Mouse (Mus musculus): ENCODE measurements around the gene Atp10a. TPM values are rescaled to one million over a fixed set of nuclear protein-coding genes. Genes with fewer than 3 reads are reported as not detected.

Gene Atp10a
- polyA plus RNA-seq (2015; fragmentation: Nextera tagmentation; extraction: Ambion mirVana): 0.74 and 0.94 TPM in 2 replicates

DNA sequence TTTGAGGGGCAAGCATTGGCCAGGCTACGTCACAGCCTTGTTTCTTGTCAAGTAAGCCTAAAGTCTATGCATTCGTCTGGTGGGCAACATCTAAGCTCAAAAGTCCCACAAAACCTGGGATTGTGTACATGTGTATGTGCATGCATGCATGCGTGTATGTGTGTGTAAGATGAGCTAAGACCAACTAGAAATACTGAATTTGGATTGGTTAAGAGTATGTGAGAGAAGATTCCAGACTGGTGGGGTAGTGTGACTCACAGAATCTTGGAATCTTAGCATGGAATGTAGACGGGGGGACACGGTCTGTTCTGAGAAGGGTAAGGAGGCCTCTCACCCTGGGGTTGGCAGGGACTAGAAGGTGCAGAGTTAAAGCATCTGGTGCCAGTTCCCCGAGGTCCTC lies at the start of gene Atp10a:
Gene Atp10a, plus strand, starts transcription at position 301 of the 400 bp plus-strand sequence.
- H3K36me3 ChIP-seq: no peaks in the 10 kb centered on the region
- DNase-seq (no peak), ATAC-seq (ENCODE audit: low read depth) (no peak)
- H3K27ac ChIP-seq: no peak within 1 kb of the TSS
- 56% methylated on average over 6 of the region's 6 CpGs for WGBS (ENCODE audit: insufficient replicate concordance)
- no peak within 1 kb of the TSS for H3K9ac ChIP-seq
- H3K9me3 ChIP-seq (replicated peaks): no peaks in the 10 kb centered on the region
- H3K4me1 ChIP-seq (replicated peaks): no peaks in the 10 kb centered on the region
- H3K4me3 ChIP-seq (replicated peaks): no peak within 1 kb of the TSS
- peaks cover 21% of the 10 kb centered on the region for H3K27me3 ChIP-seq
- H3K4me2 ChIP-seq: no peak within 1 kb of the TSS

DNA sequence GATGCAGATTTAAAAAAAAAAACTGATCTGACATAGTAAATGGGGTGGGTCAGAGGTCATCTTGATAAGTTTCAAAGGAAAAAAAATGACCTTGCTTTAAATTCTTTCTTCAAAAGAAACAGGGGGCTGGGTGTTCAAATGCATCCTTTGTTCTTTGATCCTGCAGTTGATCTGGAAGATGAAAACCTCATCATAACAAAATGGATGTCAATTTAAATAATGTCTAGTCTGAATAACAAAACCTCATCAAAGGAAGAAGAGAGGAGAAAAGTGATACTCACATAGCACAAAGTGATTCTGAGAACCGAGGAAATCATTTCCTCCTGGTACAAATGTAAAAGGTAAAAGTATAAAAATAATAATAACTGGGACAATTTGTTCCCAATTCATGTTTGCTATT lies 37.9 kb upstream of the Atp10a start:
- Histone ChIP-seq H3K4me3 (replicated peaks) (no peak overlapping the region), H3K36me3 (no peaks in the 10 kb centered on the region), H3K27me3 (no peaks in the 10 kb centered on the region), H3K27ac (no peak overlapping the region), H3K9me3 (replicated peaks) (no peaks in the 10 kb centered on the region), H3K4me2 (no peak overlapping the region), H3K4me1 (replicated peaks) (no peaks in the 10 kb centered on the region), H3K9ac (no peak overlapping the region)
- DNase-seq (no peak), ATAC-seq (ENCODE audit: low read depth) (no peak)
- WGBS (ENCODE audit: insufficient replicate concordance): 48% methylated on average over 1 of the region's 1 CpGs

DNA sequence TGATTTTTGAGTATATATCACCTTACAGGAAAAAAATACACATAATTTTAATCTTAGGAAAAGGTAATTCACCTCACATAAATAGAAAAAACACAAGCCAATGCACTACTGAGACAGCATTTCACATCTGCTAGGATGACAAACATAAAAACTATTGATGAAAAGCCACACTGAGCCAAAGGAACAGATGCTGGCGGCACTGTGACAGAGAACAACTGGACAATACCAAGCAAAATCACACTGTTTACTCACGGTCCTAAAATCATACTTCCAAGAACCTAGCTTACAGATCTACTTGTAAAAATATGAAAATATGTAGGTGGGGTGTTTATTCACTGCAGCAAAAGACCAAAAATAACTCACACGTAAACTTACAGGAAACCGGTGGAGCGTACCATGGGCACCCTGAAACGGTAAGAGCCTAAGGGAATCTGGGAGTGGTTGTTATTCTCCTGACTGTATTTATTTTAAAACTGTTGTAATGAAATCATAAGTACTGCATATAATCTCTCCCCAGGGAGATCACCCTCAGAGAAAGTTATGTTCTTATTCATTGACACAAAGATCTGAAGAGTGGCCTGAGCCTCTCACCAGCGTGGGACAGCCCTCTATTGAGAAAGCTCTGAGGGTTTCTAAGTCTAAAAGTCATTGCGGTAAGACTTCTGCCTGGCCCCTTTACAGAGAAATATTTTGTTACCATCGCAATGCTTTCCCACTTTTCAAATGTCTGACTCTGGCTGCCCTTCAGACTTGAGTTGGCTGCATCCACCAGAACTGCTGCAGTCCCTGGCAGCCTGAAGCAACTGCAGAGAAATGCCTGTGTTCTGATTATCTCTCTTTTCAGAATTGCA lies 29.4 kb upstream of the Atp10a start:
- no peak for ATAC-seq (ENCODE audit: low read depth)
- no peak for DNase-seq
- H3K9me3 ChIP-seq (replicated peaks): no peaks in the 10 kb centered on the region
- no peaks in the 10 kb centered on the region for H3K4me1 ChIP-seq (replicated peaks)
- no peaks in the 10 kb centered on the region for H3K27me3 ChIP-seq
- no peak overlapping the region for H3K27ac ChIP-seq
- H3K4me3 ChIP-seq (replicated peaks): no peak overlapping the region
- H3K4me2 ChIP-seq: no peak overlapping the region
- no peak overlapping the region for H3K9ac ChIP-seq
- WGBS (ENCODE audit: insufficient replicate concordance): 61% methylated on average over 9 of the region's 9 CpGs
- H3K36me3 ChIP-seq: no peaks in the 10 kb centered on the region

DNA sequence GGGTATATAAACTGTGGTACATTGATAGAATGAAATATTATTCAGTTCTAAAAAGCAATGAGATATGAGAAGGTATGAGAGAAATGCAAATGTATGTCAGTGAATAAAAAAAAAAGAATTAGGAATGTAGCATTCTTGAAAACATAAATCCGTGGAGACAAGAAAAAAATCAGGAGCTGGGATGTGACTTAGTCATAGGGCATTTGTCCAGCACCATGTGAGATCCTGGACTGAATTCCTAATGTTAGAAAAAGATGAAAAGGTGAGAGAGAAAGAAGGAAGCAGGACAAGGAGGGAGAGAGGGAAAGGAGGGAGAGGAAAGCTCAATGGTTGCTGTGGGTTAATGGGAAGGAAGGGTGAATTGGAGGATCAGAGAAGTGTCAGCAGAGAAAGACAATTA lies 28.6 kb upstream of the Atp10a start:
- Histone ChIP-seq H3K27me3 (no peaks in the 10 kb centered on the region), H3K9me3 (replicated peaks) (no peaks in the 10 kb centered on the region), H3K4me3 (replicated peaks) (no peak overlapping the region), H3K4me2 (no peak overlapping the region), H3K4me1 (replicated peaks) (no peaks in the 10 kb centered on the region), H3K36me3 (no peaks in the 10 kb centered on the region), H3K9ac (no peak overlapping the region), H3K27ac (no peak overlapping the region)
- DNase-seq: no peak
- 42% methylated on average over 1 of the region's 1 CpGs for WGBS (ENCODE audit: insufficient replicate concordance)
- ATAC-seq (ENCODE audit: low read depth): no peak

DNA sequence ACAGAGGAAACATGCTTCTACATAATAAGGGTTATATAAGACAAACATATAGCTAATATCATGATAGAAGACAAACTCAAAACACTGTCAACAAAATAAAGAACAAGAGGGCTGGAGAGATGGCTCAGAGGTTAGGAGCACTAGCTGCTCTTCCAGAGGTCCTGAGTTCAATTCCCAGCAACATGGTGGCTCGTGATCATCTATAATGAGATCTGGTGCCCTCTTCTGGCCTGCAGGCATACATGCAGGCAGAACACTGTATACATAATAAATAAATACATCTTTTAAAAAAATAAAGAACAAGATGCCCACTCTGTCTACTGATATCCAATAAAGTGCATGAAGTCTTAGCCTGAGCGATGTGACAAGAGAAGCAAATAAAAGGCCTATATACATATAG lies 26.7 kb upstream of the Atp10a start:
- 69% methylated on average over 2 of the region's 2 CpGs for WGBS (ENCODE audit: insufficient replicate concordance)
- DNase-seq: no peak

DNA sequence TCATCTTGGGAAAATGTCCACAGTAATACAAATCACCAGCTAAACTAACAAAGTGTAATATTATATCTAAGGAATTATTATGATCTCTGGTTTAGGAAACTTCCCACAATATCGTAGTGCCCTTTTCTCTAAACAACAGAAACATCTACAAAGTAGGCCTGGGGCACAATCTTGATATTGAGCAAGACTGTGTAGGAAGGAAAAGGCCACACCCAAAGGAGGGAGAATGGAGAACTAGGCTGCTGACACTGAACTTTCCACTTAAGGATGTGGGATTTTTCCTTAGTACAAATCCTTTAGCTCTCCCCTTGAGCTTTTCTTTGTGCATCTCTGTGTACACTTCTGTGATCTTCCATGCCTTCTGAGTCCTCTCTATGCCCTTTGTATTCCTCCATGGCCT lies 22.3 kb upstream of the Atp10a start:
- no peaks in the 10 kb centered on the region for H3K4me1 ChIP-seq (replicated peaks)

More for the DNA sequence above, 26.7 kb upstream of the Atp10a start:
- H3K4me2 ChIP-seq: no peak overlapping the region
- no peaks in the 10 kb centered on the region for H3K27me3 ChIP-seq
- ATAC-seq (ENCODE audit: low read depth): no peak
- H3K4me1 ChIP-seq (replicated peaks): no peaks in the 10 kb centered on the region
- H3K4me3 ChIP-seq (replicated peaks): no peak overlapping the region
- H3K9ac ChIP-seq: no peak overlapping the region
- no peaks in the 10 kb centered on the region for H3K36me3 ChIP-seq
- no peaks in the 10 kb centered on the region for H3K9me3 ChIP-seq (replicated peaks)
- no peak overlapping the region for H3K27ac ChIP-seq

DNA sequence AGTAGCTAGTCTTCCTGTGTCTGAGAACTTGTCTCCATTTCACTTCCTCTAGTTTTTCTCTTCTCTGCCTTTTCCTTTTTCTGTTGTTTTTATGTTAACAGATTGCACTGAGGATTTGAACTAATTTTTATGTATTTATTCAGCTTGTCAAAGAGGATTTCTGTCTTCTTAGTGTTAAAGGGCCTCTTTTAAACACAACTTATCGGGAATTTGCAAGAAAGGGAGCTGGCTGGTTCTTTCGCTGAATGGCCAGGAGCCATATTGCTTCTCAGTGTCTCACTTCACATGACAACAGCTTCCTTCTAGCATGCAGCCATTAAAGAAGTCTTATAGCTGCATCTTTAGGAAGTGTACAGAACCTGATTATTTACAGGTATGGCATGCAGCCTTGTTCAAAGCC lies 16.3 kb upstream of the Atp10a start:
- Histone ChIP-seq H3K4me1 (replicated peaks) (no peaks in the 10 kb centered on the region), H3K9me3 (replicated peaks) (no peaks in the 10 kb centered on the region), H3K36me3 (no peaks in the 10 kb centered on the region), H3K27me3 (no peaks in the 10 kb centered on the region), H3K9ac (no peak overlapping the region), H3K4me2 (no peak overlapping the region), H3K4me3 (replicated peaks) (no peak overlapping the region), H3K27ac (no peak overlapping the region)
- WGBS (ENCODE audit: insufficient replicate concordance): 72% methylated on average over 2 of the region's 2 CpGs
- no peak for DNase-seq
- ATAC-seq (ENCODE audit: low read depth): no peak

More for the DNA sequence above, 22.3 kb upstream of the Atp10a start:
- Histone ChIP-seq H3K36me3 (no peaks in the 10 kb centered on the region), H3K27ac (no peak overlapping the region), H3K4me3 (replicated peaks) (no peak overlapping the region), H3K4me2 (no peak overlapping the region), H3K9ac (no peak overlapping the region), H3K27me3 (no peaks in the 10 kb centered on the region), H3K9me3 (replicated peaks) (no peaks in the 10 kb centered on the region)
- DNase-seq (no peak), ATAC-seq (ENCODE audit: low read depth) (no peak)
- 48% methylated on average over 1 of the region's 1 CpGs for WGBS (ENCODE audit: insufficient replicate concordance)

DNA sequence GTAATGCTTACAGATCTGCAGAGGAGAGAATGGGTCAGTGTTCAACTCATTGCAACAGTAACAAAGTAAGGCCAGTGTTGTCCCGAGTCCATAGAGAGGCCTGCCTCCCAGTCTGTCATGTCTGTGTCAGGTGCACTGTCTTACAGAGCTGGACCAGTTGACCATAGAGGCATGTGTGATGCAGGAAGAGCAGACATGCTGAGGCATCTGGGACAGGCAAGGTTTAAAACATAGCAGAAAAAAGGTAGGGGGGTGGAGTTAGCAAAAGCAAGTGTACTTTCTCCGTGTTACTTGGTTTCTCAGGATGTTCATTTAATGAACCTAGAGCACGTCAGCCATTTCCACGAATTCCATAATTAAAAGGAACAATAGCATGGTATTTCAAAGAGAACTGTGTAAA lies 15.5 kb upstream of the Atp10a start:
- no peak overlapping the region for H3K27ac ChIP-seq
- no peaks in the 10 kb centered on the region for H3K27me3 ChIP-seq
- DNase-seq (no peak), ATAC-seq (ENCODE audit: low read depth) (no peak)
- no peak overlapping the region for H3K4me2 ChIP-seq
- no peak overlapping the region for H3K4me3 ChIP-seq (replicated peaks)
- H3K36me3 ChIP-seq: no peaks in the 10 kb centered on the region
- H3K9me3 ChIP-seq (replicated peaks): no peaks in the 10 kb centered on the region
- H3K9ac ChIP-seq: no peak overlapping the region
- H3K4me1 ChIP-seq (replicated peaks): no peaks in the 10 kb centered on the region
- WGBS (ENCODE audit: insufficient replicate concordance): 68% methylated on average over 4 of the region's 4 CpGs

DNA sequence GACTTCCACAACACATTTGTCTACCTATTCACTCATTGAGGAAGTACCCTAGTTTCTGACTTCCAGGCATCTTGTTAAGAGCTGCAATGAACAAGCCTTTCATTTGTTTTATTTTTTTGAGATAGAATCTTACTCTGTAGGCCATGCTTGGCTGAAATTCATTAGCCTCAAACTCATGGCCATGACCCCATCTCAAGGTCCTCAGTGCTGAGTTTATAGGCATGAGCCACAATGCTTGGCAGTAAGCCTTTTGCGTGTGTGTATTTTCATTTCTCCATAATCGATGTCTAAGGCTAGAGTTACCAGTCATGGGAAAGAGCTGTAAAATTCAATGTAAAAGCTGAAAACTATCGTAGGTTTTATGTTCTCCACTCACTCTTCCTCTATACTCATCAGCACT lies 14.1 kb upstream of the Atp10a start:
- Histone ChIP-seq H3K36me3 (no peaks in the 10 kb centered on the region), H3K4me1 (replicated peaks) (no peaks in the 10 kb centered on the region), H3K4me3 (replicated peaks) (no peak overlapping the region), H3K9me3 (replicated peaks) (no peaks in the 10 kb centered on the region), H3K27me3 (no peaks in the 10 kb centered on the region), H3K9ac (no peak overlapping the region), H3K27ac (no peak overlapping the region), H3K4me2 (no peak overlapping the region)
- ATAC-seq (ENCODE audit: low read depth) (no peak), DNase-seq (no peak)
- WGBS (ENCODE audit: insufficient replicate concordance): 71% methylated on average over 3 of the region's 3 CpGs

DNA sequence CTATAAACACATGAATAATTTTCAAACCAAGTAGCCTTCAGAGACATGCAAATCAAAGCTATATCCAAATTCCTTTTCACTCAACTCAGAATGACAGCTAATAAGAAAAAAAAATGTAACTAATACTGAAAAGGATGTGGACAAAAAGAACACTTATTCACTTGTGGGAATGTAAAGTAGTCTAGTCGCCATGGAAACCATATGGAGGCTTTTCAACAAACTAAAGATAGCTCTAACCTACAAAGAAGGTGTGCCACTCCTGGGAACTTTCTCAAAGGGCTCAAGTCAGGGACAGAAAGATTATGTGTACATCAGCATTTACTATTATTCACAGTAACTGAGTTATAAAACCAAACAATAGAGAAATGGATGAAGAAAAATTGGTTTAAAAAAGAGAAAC lies 8.6 kb upstream of the Atp10a start:
- Histone ChIP-seq H3K27ac (no peak overlapping the region), H3K27me3 (no peaks in the 10 kb centered on the region), H3K9ac (no peak overlapping the region), H3K9me3 (replicated peaks) (no peaks in the 10 kb centered on the region), H3K36me3 (no peaks in the 10 kb centered on the region), H3K4me1 (replicated peaks) (no peaks in the 10 kb centered on the region), H3K4me3 (replicated peaks) (no peak overlapping the region), H3K4me2 (no peak overlapping the region)
- DNase-seq (no peak), ATAC-seq (ENCODE audit: low read depth) (no peak)
- WGBS (ENCODE audit: insufficient replicate concordance): 37% methylated on average over 1 of the region's 1 CpGs

DNA sequence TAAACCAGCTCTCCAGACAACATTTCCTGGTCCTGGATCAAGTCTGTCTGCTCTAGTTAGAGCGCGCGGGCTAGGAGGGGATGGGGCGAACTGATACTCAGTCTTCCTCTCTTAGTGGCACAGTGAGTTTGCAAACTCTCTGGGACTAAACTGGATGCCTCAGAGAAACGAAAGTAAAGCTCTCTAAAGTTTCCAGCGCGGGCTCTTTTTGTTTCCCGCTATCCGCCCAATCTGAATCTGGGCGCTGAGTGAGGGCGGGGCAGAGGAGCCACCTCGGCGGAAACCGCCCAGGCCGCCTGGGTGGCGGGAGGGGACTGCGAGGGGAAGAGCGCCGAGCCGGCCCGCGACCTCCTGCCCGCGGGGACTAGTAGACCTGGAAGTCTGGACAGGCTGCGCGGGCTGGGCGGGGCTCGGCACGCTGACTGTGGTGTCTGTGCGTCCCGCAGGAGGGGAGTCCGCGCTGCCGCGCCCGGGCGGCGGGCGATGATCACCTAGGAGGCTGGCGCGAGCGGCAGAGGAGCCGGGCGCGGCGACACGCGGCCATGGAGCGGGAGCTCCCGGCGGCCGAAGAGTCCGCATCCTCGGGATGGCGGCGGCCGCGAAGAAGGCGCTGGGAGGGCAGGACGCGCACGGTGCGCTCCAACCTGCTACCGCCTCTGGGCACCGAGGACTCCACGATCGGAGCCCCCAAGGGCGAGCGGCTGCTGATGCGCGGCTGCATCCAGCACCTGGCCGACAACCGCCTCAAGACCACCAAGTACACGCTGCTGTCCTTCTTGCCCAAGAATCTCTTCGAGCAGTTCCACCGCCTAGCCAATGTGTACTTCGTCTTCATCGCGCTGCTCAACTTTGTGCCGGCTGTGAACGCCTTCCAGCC lies 2.2 kb downstream of the Atp10a start:
- DNase-seq (peak; percentile 17), ATAC-seq (ENCODE audit: low read depth) (peak; percentile 81)
- no peak overlapping the region; the same call in 1 of the 2 replicates for H3K27ac ChIP-seq
- no peaks in the 10 kb centered on the region for H3K4me1 ChIP-seq (replicated peaks)
- peaks cover 21% of the 10 kb centered on the region for H3K27me3 ChIP-seq
- peak overlapping the region; percentile 61 for H3K4me3 ChIP-seq (replicated peaks)
- no peaks in the 10 kb centered on the region for H3K36me3 ChIP-seq
- peak overlapping the region; percentile 74 for H3K4me2 ChIP-seq
- H3K9ac ChIP-seq: peak overlapping the region; percentile 61
- WGBS (ENCODE audit: insufficient replicate concordance): under 1% methylated on average over 66 of the region's 81 CpGs
- no peaks in the 10 kb centered on the region for H3K9me3 ChIP-seq (replicated peaks)
